Mouse (Mus musculus): Measurements from ENCODE around the gene 2810408A11Rik. TPM values are rescaled to one million over a fixed set of nuclear protein-coding genes. Genes with fewer than 3 reads are reported as not detected.
"Not testable (repeated sequence)": the region's sequence is repeated elsewhere in the genome, so short reads cannot be mapped to it uniquely, and the experiment has no call there.

The 2810408A11Rik gene
- total RNA-seq, 2 experiments from 2014 or later, result not detected

- no peak for ATAC-seq (replicated peaks; ENCODE audit: low FRiP score, poor library complexity, severe bottlenecking)
Observed at GRCm38 (mm10) chr11:69884240-69884639, 16.5 kb downstream of the 2810408A11Rik start.

GRCm38 (mm10) chr11:69883527-69884151 lies 17.1 kb downstream of the 2810408A11Rik start:
- no peak for ATAC-seq (replicated peaks; ENCODE audit: low FRiP score, poor library complexity, severe bottlenecking)

GRCm38 (mm10) chr11:69883066-69883465 lies 17.7 kb downstream of the 2810408A11Rik start:
- no peak for ATAC-seq (replicated peaks; ENCODE audit: low FRiP score, poor library complexity, severe bottlenecking)

- ATAC-seq (replicated peaks; ENCODE audit: low FRiP score, poor library complexity, severe bottlenecking), result no peak
Observed at GRCm38 (mm10) chr11:69881787-69882670, 18.8 kb downstream of the 2810408A11Rik start.

GRCm38 (mm10) chr11:69880853-69881603 lies 19.8 kb downstream of the 2810408A11Rik start, which contains the start of gene Kctd11:
Kctd11 (minus strand) TSS chr11:69881406.
- peak; percentile 48 for ATAC-seq (replicated peaks; ENCODE audit: low FRiP score, poor library complexity, severe bottlenecking)

GRCm38 (mm10) chr11:69880506-69880852 lies 20.3 kb downstream of the 2810408A11Rik start:
- peak; percentile 66 for ATAC-seq (replicated peaks; ENCODE audit: low FRiP score, poor library complexity, severe bottlenecking)

GRCm38 (mm10) chr11:69879711-69880110 lies 21.1 kb downstream of the 2810408A11Rik start:
- no peak for ATAC-seq (replicated peaks; ENCODE audit: low FRiP score, poor library complexity, severe bottlenecking)

GRCm38 (mm10) chr11:69878952-69879351 lies 21.8 kb downstream of the 2810408A11Rik start:
- no peak for ATAC-seq (replicated peaks; ENCODE audit: low FRiP score, poor library complexity, severe bottlenecking)

GRCm38 (mm10) chr11:69878399-69878798 lies 22.4 kb downstream of the 2810408A11Rik start:
- no peak for ATAC-seq (replicated peaks; ENCODE audit: low FRiP score, poor library complexity, severe bottlenecking)

- no peak for ATAC-seq (replicated peaks; ENCODE audit: low FRiP score, poor library complexity, severe bottlenecking)
Observed at GRCm38 (mm10) chr11:69877878-69878277, 22.9 kb downstream of the 2810408A11Rik start, which contains the start of gene Tmem95. Tmem95 (minus strand) TSS chr11:69878018.

GRCm38 (mm10) chr11:69876867-69877266 lies 23.9 kb downstream of the 2810408A11Rik start:
- peak; percentile 78 for ATAC-seq (replicated peaks; ENCODE audit: low FRiP score, poor library complexity, severe bottlenecking)

- ATAC-seq (replicated peaks; ENCODE audit: low FRiP score, poor library complexity, severe bottlenecking), result no peak
Observed at GRCm38 (mm10) chr11:69876186-69876585, 24.6 kb downstream of the 2810408A11Rik start.

GRCm38 (mm10) chr11:69872451-69872850 lies 28.3 kb downstream of the 2810408A11Rik start:
- no peak for ATAC-seq (replicated peaks; ENCODE audit: low FRiP score, poor library complexity, severe bottlenecking)

- ATAC-seq (replicated peaks; ENCODE audit: low FRiP score, poor library complexity, severe bottlenecking), result no peak
Observed at GRCm38 (mm10) chr11:69871822-69872221, 29.0 kb downstream of the 2810408A11Rik start.

GRCm38 (mm10) chr11:69870289-69871069 lies 30.3 kb downstream of the 2810408A11Rik start:
- ATAC-seq (replicated peaks; ENCODE audit: low FRiP score, poor library complexity, severe bottlenecking), result no peak

GRCm38 (mm10) chr11:69867335-69867734 lies 33.5 kb downstream of the 2810408A11Rik start:
- ATAC-seq (replicated peaks; ENCODE audit: low FRiP score, poor library complexity, severe bottlenecking), result no peak

GRCm38 (mm10) chr11:69865561-69865960 lies 35.2 kb downstream of the 2810408A11Rik start:
- no peak for ATAC-seq (replicated peaks; ENCODE audit: low FRiP score, poor library complexity, severe bottlenecking)

GRCm38 (mm10) chr11:69864138-69864860 lies 36.5 kb downstream of the 2810408A11Rik start:
- ATAC-seq (replicated peaks; ENCODE audit: low FRiP score, poor library complexity, severe bottlenecking), result peak; percentile 81

- not testable (repeated sequence) for ATAC-seq (replicated peaks; ENCODE audit: low FRiP score, poor library complexity, severe bottlenecking)
Observed at GRCm38 (mm10) chr11:69863729-69864128, 37.1 kb downstream of the 2810408A11Rik start.
